Mouse (Mus musculus) B cell, adult 62 days (primary cell): ENCODE results near the gene Prkcsh. TPM values are rescaled to one million over a fixed set of nuclear protein-coding genes. Genes with fewer than 3 reads are reported as not detected.

Experiments
- total RNA-seq: library from RNA; stranded (reverse); gene quantifications from 4 replicates; pipeline ENCODE4 v1.2.4, GENCODE M21; 2023

The Prkcsh gene
- total RNA-seq = 64.4 to 73.1 TPM (median 72.2 TPM) in 4 replicates

DNA sequence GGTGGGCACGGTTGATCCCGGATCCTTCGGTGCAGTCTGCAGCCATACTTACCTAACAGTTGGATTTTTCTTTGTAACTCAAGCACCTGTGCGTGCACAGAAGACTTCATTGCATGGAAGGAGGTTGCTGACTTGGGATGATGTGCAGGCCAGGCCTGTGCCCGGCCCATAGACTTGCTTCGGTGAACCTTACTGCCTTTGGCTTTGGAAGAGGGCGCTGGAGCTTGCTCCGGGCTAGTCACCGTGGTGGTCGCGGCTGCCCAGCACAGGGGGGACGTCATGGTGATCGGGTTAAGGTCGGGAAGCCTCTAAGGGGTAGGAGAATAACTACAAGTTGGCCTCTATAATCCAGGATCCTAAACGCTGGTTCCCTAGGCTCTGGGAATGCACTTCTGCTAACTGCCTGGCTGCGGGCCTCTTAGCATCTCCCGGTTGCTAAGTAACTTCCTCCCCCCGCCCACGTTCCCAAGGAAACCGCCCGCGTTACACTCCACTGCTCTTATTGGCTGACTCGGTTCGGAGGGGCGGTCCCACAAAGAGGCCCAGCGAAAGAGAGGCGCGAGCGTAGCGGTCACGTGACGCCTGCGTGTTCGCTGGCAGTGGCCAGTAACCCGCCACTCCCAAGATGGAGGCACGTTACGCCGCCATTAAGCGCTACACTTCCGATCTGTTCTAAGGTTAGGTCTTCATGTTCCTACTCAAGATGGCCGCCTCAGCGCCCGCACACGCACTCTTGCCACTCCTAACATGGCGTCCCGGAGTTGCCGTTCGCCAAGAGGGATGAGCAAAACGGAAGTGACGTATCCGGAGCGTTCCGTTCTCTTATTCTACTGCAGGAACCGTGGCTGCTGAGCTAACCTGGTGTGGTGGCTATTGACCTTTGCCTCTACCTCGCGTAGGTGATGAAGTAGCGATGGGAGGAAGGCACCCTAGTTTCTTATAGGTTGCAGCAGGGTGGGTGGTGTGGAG, at the start of gene Prkcsh, which contains the start of gene Ccdc151:
Gene Prkcsh, plus strand, starts transcription at position 613 of the 969 bp plus-strand sequence.
Gene Ccdc151, minus strand, starts transcription at position 441 of the 969 bp plus-strand sequence.

DNA sequence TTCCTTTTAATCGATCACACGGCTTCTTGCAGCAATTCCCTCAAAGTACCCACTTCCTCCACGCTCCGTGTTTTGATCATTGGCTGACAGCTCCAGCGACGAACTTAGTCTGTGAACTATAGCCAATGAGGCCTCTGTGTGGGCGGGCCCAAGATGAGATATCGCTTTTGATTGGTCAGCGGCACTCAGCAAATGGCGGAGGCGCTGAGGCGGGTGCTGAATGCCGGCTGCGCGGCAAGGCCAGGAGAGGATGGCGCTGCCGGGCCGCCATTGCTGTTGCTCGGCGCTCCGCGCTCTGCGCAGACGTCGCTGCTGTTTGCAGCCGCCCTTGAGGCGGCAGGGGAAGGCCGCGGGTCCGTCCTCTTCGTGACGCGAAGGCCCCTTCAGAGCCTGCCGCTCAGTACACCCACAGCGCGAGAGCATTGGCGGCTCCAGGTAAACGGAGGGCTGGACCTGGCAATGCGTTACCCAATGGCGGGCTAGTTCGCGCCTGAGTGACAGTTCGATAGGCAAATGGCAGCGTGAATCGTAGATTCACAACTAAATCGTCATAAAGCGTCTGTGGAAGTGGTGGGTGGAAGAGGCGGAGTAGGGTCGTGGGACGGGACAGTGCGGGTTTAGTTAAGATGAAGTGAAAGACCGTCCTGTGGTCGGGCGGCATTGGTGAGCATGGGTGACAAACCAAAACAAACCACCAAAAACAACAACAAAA, 46.9 kb upstream of the Prkcsh start, which contains the start of gene Swsap1:
Gene Swsap1, plus strand, starts transcription at position 186 of the 712 bp plus-strand sequence.

DNA sequence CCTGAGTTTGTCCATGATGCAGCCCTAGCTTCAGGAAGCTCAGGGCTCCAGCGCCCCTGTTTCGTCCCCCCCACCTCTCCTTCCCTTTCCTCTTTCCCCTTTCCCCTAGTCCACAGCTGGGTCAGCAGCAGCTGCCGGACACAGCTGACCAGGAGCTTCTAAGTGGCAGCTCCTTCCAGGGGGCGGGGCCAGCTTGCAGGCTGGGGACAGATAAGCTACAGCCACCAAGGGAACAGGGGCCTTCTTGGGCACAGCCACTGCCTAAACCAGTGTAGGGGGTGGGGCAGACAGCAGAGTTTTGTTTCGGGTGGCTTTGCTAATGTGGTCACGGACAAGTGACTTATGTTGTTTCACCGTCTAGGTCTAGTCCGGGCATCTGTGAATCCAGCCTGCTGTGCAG, 39.2 kb upstream of the Prkcsh start, which contains the start of gene Epor:
Gene Epor, minus strand, starts transcription at position 90 of the 400 bp plus-strand sequence.

DNA sequence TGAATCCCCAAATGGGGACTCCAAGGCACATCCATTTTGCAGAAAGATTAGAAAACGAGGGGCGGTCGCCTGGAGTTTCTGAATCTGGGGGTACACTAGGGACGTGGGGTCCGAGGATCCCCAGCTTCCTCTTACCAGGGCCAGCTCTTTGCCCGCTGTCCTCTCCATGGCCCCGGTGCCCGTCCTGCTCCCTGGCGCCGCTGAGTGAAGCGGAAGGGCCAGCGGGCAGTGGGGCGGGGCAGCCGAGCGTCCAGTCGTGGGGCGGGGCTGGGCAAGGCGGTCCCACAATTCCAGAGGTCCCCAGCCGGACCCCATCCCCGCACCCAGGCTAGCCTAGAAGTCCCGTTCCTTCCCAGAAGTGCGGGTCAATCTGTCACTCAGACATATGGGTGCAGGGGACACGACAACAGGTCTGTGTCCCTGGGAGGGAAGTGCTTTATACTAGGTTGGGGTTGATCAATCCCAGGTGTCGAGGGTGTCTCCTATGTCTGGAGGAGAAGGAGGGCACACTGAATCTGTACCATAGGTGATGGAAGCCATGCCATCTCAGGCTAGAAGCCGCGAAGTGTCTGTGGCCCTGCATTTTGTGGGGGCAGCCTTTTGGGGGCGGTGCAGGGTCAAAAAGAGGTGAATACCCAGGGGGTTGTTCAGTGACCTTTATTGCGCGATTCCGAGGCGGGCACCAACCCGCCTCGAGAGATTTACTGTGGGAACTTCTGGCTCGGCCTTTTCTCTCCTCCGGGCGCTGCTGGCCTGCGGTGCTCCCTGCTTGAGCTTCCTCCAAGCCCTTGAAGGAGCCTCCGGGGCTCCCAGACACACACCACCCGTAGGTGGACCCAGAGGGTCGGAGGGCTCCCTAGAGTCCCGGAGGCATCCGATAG, 13.1 kb upstream of the Prkcsh start, which contains the start of gene Rgl3:
Gene Rgl3, minus strand, starts transcription at position 217 of the 881 bp plus-strand sequence.

DNA sequence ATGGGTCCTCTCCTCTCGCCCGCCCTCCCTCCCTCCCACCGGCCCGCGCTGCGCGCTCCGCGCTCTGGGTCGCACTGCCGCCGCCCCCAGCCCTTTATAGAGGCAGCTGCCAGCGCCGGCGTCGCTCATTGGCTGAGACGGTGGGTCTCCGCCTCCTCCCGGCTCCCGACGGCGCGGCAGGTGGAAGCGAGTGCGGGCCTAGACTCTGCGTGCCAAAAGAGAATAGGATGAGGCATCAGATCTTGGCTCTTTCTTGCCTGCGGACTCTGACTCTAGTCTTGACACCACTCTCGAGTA, 49.3 kb downstream of the Prkcsh start, which contains the start of gene Elavl3:
Gene Elavl3, minus strand, starts transcription at position 66 of the 297 bp plus-strand sequence.

Other genes starting within 250 kb of the Prkcsh start
- 1.8 to 4.0 TPM (median 2.8 TPM) in 4 replicates for gene Spc24, start 242.5 kb upstream of the Prkcsh start, total RNA-seq
- gene Kank2, start 204.1 kb upstream of the Prkcsh start, total RNA-seq = 0.23 to 0.76 TPM (median 0.41 TPM) in 4 replicates
- gene Angptl8, start 167.3 kb upstream of the Prkcsh start, total RNA-seq = not detected in 4 replicates
- gene Dock6, start 150.2 kb upstream of the Prkcsh start, total RNA-seq = 13.1 to 17.6 TPM (median 16.5 TPM) in 4 replicates
- 3.3 to 5.5 TPM (median 3.6 TPM) in 4 replicates for gene Rab3d, start 84.6 kb upstream of the Prkcsh start, total RNA-seq
- gene Ccdc159, start 75.3 kb upstream of the Prkcsh start, total RNA-seq = 0.89 TPM in 1 of 4 replicates, not detected in the others
- 0.95 to 1.5 TPM in 2 of 4 replicates, not detected in the others for gene Tmem205, start 75.2 kb upstream of the Prkcsh start, total RNA-seq
- 1.3 to 1.4 TPM (median 1.3 TPM) in 4 replicates for gene Plppr2, start 65.8 kb upstream of the Prkcsh start, total RNA-seq
- 7.7 to 11.2 TPM (median 9.9 TPM) in 4 replicates for gene Swsap1, start 47.1 kb upstream of the Prkcsh start, total RNA-seq
- not detected in 4 replicates for gene Epor, start 39.3 kb upstream of the Prkcsh start, total RNA-seq
- not detected in 4 replicates for gene Rgl3, start 13.4 kb upstream of the Prkcsh start, total RNA-seq
- not detected in 4 replicates for gene Ccdc151, start 172 bp upstream of the Prkcsh start, total RNA-seq
- not detected in 4 replicates for gene Elavl3, start 49.2 kb downstream of the Prkcsh start, total RNA-seq
- gene Gm49318, start 68.5 kb downstream of the Prkcsh start, total RNA-seq = not detected in 4 replicates
- 28.4 to 35.4 TPM (median 33.4 TPM) in 4 replicates for gene Zfp653, start 68.6 kb downstream of the Prkcsh start, total RNA-seq
- 17.8 to 24.6 TPM (median 20.1 TPM) in 4 replicates for gene Ecsit, start 82.6 kb downstream of the Prkcsh start, total RNA-seq
- not detected in 4 replicates for gene Cnn1, start 96.4 kb downstream of the Prkcsh start, total RNA-seq
- 32.6 to 40.3 TPM (median 38.1 TPM) in 4 replicates for gene Elof1, start 114.4 kb downstream of the Prkcsh start, total RNA-seq
- 180 to 182 TPM (median 181 TPM) in 4 replicates for gene Acp5, start 132.9 kb downstream of the Prkcsh start, total RNA-seq
- 9.4 to 13.4 TPM (median 12.8 TPM) in 4 replicates for gene Pigyl, start 154.0 kb downstream of the Prkcsh start, total RNA-seq
- not detected in 4 replicates for gene Zfp872, start 185.3 kb downstream of the Prkcsh start, total RNA-seq
- 30.0 to 35.4 TPM (median 32.2 TPM) in 4 replicates for gene Zfp809, start 222.9 kb downstream of the Prkcsh start, total RNA-seq